Mouse (Mus musculus) limb, embryonic 11.5 days (tissue): Measurements from ENCODE around the gene Cphx2. TPM values are rescaled to one million over a fixed set of nuclear protein-coding genes. Genes with fewer than 3 reads are reported as not detected.
"Not testable (repeated sequence)": the region's sequence is repeated elsewhere in the genome, so short reads cannot be mapped to it uniquely, and the experiment has no call there.

Experiments used
- ATAC-seq: fragments of 200-750 bp; cut with Nextera tagmentation; 2 replicates; pipeline ENCODE4 v1.8.0; 2017; ENCODE audit warnings: low read depth; ENCODE audit not compliant: insufficient number of reproducible peaks, low FRiP score, low TSS enrichment
- DNase-seq: peaks from one replicate; pipeline ENCODE4 v3.0.0-alpha.2; 2015; ENCODE audit warnings: low spot score
- H3K27ac ChIP-seq: fragments of 300-500 bp; sonication (generic); replicated peaks from 2 replicates; pipeline ENCODE4 v1.5.1; 2014; ENCODE audit warnings: low read depth, mild to moderate bottlenecking, low read length
- H3K27me3 ChIP-seq: fragments of 300-500 bp; sonication (generic); 2 replicates; pipeline ENCODE4 v1.6.1; 2014; ENCODE audit warnings: mild to moderate bottlenecking, low read length, mixed read lengths; ENCODE audit not compliant: control insufficient read depth, insufficient read depth
- H3K36me3 ChIP-seq: fragments of 300-500 bp; sonication (generic); 2 replicates; pipeline ENCODE4 v1.6.1; 2014; ENCODE audit warnings: mild to moderate bottlenecking, low read length, moderate library complexity, mixed read lengths; ENCODE audit not compliant: control insufficient read depth, insufficient read depth
- H3K4me1 ChIP-seq: fragments of 300-500 bp; sonication (generic); 2 replicates; pipeline ENCODE4 v1.6.1; 2014; ENCODE audit warnings: low read length, mixed read lengths; ENCODE audit not compliant: control insufficient read depth, insufficient read depth
- H3K4me2 ChIP-seq: fragments of 300-500 bp; sonication (generic); 2 replicates; pipeline ENCODE4 v1.6.1; 2014; ENCODE audit warnings: low read depth, mild to moderate bottlenecking, moderate library complexity; ENCODE audit not compliant: severe bottlenecking
- H3K4me3 ChIP-seq: fragments of 300-500 bp; sonication (generic); 2 replicates; pipeline ENCODE4 v1.5.1; 2014; ENCODE audit warnings: low read depth, low read length
- H3K9ac ChIP-seq: fragments of 300-500 bp; sonication (generic); 2 replicates; pipeline ENCODE4 v1.6.1; 2014; ENCODE audit warnings: mild to moderate bottlenecking, low read length
- H3K9me3 ChIP-seq: fragments of 300-500 bp; sonication (generic); 2 replicates; pipeline ENCODE4 v1.6.1; 2016; ENCODE audit warnings: low read length; ENCODE audit not compliant: control insufficient read depth
- WGBS: fragments of 180-500 bp; shearing (Covaris S2); extraction: QIAGEN DNeasy Blood & Tissue Kit; methylation state at CpG from one replicate; pipeline ENCODE4 v1.1.7; 2014; 5-methylcytosine and 5-hydroxymethylcytosine counted together
- polyA plus RNA-seq: library from polyadenylated mRNA; unstranded; fragments of >200 nt; fragmentation: Nextera tagmentation; extraction: Ambion mirVana; gene quantifications from 2 replicates; pipeline ENCODE4 v1.2.1, GENCODE M21; 2014

Cphx2 gene
- polyA plus RNA-seq, 1 experiment from 2014 or later = not detected

DNA sequence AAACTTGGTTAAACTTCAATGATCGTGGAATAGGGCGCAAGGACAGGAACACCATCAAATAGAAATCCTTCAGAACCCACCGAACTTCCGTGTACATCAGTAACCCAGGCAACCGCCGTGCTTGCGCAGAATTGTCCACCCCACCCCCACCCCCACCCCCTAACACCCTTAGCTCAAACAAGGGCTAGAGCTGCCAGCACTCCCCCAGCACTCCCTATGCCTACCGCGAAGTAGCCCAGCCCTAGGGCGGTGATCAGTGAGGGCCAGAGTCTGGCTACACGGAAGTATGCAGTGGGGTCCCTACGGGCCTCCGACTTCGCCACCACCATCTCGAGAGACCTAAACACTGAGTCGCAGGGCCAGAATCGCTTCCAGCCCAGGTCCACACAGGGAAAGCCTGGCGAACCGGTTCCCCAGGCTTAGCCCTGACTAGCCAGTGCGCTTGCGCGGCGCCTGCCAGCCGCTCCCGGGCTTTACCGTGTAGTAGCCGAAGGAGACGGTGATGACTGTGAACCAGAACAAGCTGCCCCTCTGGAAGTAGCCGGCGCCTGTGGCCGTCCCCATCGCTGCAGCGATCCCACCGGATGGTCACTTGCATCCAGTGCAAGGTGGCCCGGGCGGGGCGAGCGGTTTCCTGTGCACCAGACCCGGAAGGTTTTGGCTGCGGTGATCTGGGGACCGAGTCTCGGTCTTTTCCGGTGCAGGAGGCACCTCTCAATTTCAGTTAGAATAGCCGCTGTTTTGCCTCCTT, 14.6 kb upstream of the Cphx2 start:
- H3K4me3 ChIP-seq, H3K9ac ChIP-seq, H3K27me3 ChIP-seq, H3K4me1 ChIP-seq, H3K4me2 ChIP-seq, ATAC-seq, H3K36me3 ChIP-seq, DNase-seq, H3K27ac ChIP-seq, H3K9me3 ChIP-seq: not testable (repeated sequence)
- WGBS = no CpG with 5 or more reads among the region's 44 CpGs

DNA sequence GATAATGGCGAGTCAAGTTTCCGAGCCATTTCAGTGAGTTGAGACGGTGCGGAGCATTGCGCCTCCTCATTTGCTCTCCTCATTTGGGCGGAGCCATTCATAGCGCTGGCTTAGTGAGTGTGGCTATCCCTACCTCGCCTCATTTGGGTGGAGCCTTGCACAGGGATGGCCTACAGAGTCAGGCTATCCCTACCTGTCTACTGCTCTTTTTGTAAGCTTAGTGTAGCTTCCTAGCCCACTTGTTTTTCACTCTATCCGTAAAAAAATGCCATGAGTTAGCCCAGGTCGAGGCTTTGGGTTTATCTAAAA, 14.0 kb upstream of the Cphx2 start, which contains the start of gene Tmem254c:
Tmem254c (minus strand) TSS at position 31 of the 309 bp plus-strand sequence.
- H3K4me3 ChIP-seq, H3K9me3 ChIP-seq, H3K27ac ChIP-seq, ATAC-seq, H3K36me3 ChIP-seq, H3K9ac ChIP-seq, H3K27me3 ChIP-seq, H3K4me1 ChIP-seq, H3K4me2 ChIP-seq, DNase-seq: not testable (repeated sequence)
- WGBS = no CpG with 5 or more reads among the region's 10 CpGs

- not testable (repeated sequence) for H3K4me1 ChIP-seq, DNase-seq
These were observed 4.5 kb upstream of the Cphx2 start for GRCm38 (mm10) chr14:26076620-26077390.

GRCm38 (mm10) chr14:26081997-26082396, 681 bp downstream of the Cphx2 start, which contains the start of gene Cphx3:
TSS of gene Cphx3 (plus strand) at chr14:26082297.
- not testable (repeated sequence) for DNase-seq, H3K36me3 ChIP-seq, H3K4me2 ChIP-seq, ATAC-seq, H3K27ac ChIP-seq, H3K9ac ChIP-seq, H3K4me3 ChIP-seq, H3K4me1 ChIP-seq, H3K27me3 ChIP-seq, H3K9me3 ChIP-seq
- no CpG with 5 or more reads among the region's 1 CpGs for WGBS

More at GRCm38 (mm10) chr14:26076620-26077390, 4.5 kb upstream of the Cphx2 start:
- H3K9ac ChIP-seq, ATAC-seq, H3K27ac ChIP-seq, H3K9me3 ChIP-seq, H3K4me3 ChIP-seq, H3K4me2 ChIP-seq, H3K36me3 ChIP-seq, H3K27me3 ChIP-seq: not testable (repeated sequence)
- WGBS = no CpG with 5 or more reads among the region's 5 CpGs

DNA sequence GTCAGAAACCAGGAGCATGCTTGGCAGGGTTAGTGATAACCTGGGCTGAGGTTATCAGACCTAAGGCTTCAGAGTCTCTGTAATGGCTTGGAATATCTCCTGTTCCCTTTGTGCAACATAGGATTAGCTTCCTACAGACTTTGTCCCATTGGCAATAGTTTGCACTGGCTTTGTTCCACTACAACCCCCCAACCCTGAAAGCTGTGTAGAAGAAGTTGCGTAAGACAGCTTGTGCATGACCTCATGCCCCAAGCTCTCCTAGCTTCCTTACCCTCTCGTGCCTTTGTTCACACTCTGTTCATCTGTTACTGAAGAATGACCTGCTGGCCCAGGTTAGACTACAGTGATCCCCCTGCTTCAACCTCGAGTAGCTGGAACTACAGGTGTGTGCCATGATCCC, 16.3 kb downstream of the Cphx2 start:
- not testable (repeated sequence) for H3K9ac ChIP-seq, H3K9me3 ChIP-seq, H3K4me3 ChIP-seq, H3K36me3 ChIP-seq, H3K27me3 ChIP-seq, H3K4me1 ChIP-seq, ATAC-seq, H3K27ac ChIP-seq, DNase-seq, H3K4me2 ChIP-seq
- WGBS = no CpG with 5 or more reads among the region's 3 CpGs

- not testable (repeated sequence) for ATAC-seq, H3K4me1 ChIP-seq, H3K36me3 ChIP-seq, H3K9me3 ChIP-seq, H3K4me2 ChIP-seq, H3K4me3 ChIP-seq, H3K27ac ChIP-seq, DNase-seq, H3K27me3 ChIP-seq, H3K9ac ChIP-seq
- WGBS = no CpG with 5 or more reads among the region's 7 CpGs
These were observed 36.8 kb downstream of the Cphx2 start, which contains the start of gene Duxbl2 for GRCm38 (mm10) chr14:26118150-26118549. TSS of gene Duxbl2 (plus strand) at chr14:26118349.

- H3K4me1 ChIP-seq, H3K9ac ChIP-seq, H3K36me3 ChIP-seq, H3K4me2 ChIP-seq, H3K27me3 ChIP-seq, H3K27ac ChIP-seq, H3K4me3 ChIP-seq, DNase-seq, H3K9me3 ChIP-seq: not testable (repeated sequence)
- no CpG with 5 or more reads among the region's 18 CpGs for WGBS
- peak; percentile 84 for ATAC-seq
These were observed 37.3 kb downstream of the Cphx2 start for GRCm38 (mm10) chr14:26118550-26119000.

DNA sequence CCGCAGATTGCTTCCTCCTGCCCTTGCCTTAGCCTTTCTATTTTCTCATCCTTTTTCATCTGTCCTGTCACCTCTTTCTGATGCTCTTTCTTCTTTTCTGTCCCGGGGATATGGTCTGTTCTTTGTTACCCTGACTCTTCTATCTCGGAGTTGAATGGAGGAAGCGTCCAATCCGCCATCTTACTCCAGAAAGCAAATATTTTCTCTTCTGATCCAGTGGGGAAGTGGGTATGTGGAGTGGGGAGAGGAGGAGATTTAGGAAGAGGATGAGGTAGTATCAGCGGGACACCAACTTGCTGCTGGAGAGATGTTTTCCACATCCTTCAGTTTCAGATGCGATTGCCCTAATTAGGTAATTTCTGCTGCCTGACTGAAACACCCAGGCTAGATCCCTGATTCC, 37.8 kb downstream of the Cphx2 start:
- not testable (repeated sequence) for H3K9me3 ChIP-seq, H3K36me3 ChIP-seq, H3K27me3 ChIP-seq, H3K27ac ChIP-seq, H3K4me2 ChIP-seq, ATAC-seq, H3K9ac ChIP-seq, H3K4me1 ChIP-seq, DNase-seq, H3K4me3 ChIP-seq
- no CpG with 5 or more reads among the region's 7 CpGs for WGBS
